Mouse (Mus musculus): Measurements from ENCODE around the gene Nmb.

GRCm38 (mm10) chr7:80863520-80863919 lies 41.4 kb downstream of the Nmb start:
- TF ChIP-seq GATA1 (IDR thresholded peaks at IDR 0.05; ENCODE audit: borderline replicate concordance, low read length), result no peak
- no peak for TF ChIP-seq FLI1 (IDR thresholded peaks at IDR 0.05; ENCODE audit: low read length)

Measured in megakaryocyte, embryonic 14.5 days (primary cell).